ENCODE assay signal across 1 mouse cellular context in the genomic region with DNA sequence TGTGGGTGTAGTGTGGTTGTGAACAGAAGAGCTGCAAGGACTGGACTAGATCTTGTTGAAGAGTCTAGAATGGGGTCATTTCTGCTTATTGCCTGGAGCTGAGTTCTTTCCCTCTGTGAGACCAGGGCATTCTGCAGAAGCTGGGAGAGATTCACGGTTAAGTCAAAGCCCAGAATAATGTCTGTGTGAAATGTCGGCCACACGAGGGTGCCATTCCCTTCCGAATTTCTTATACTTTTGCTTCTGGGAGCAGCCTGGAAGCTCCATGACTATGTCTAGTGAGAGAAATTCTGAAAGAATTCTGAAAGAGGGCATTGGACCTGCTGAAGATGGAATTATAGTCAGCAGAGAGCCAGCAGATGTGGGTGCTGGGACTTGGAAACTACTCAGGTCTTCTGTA.
A peak's percentile ranks its signal among the peaks of the same experiment; 100 is the strongest.
TF ChIP-seq lines count a peak whose summit lies in the region.

No protein-coding gene starts in this region.

TF ChIP-seq in CH12.LX, 34 proteins besides CTCF, POLR2A, EP300 and RAD21:
- TF ChIP-seq JUND (conservative IDR thresholded peaks at IDR 0.05; ENCODE audit: low read depth, low read length) = no peak
- no peak for TF ChIP-seq CHD2 (IDR thresholded peaks at IDR 0.05; ENCODE audit: low read length)
- TF ChIP-seq UBTF (IDR thresholded peaks at IDR 0.05; ENCODE audit: low read depth, low read length) = no peak
- no peak for TF ChIP-seq JUN (IDR thresholded peaks at IDR 0.05; ENCODE audit: insufficient read depth, low read depth, low read length)
- no peak for TF ChIP-seq TBP (conservative IDR thresholded peaks at IDR 0.05; ENCODE audit: low read depth, low read length)
- TF ChIP-seq NRF1 (IDR thresholded peaks at IDR 0.05; ENCODE audit: low read depth, low read length) = no peak
- TF ChIP-seq SIN3A (IDR thresholded peaks at IDR 0.05; ENCODE audit: low read length) = no peak
- TF ChIP-seq SMC3 (IDR thresholded peaks at IDR 0.05; ENCODE audit: low read depth, low read length) = peak; percentile 34
